8 mouse cellular contexts compared by ENCODE assay signal in genomic region chr14:8214299-8215207, GRCm38 (mm10). TPM values are rescaled to one million over a fixed set of nuclear protein-coding genes. Genes with fewer than 3 reads are reported as not detected.
A peak's percentile ranks its signal among the peaks of the same experiment; 100 is the strongest.
DNase-seq lines count a peak whose midpoint lies in the region; ATAC-seq lines count a peak whose summit lies in the region.

No protein-coding gene starts in this region.

- H3K4me1 ChIP-seq in midbrain, embryonic 16.5 days (ENCODE audit: control insufficient read depth, insufficient read depth, low read length), result peaks cover 27% of the 10 kb centered on the region
- no peaks in the 10 kb centered on the region; the same call in 1 of the 2 replicates for H3K4me1 ChIP-seq in stomach, embryonic 15.5 days

- peak overlapping the region; percentile 77 for H3K4me3 ChIP-seq in midbrain, embryonic 16.5 days (ENCODE audit: low read depth, low read length)
- H3K4me3 ChIP-seq in stomach, embryonic 15.5 days (replicated peaks), result peak overlapping the region; percentile 71

- peak; percentile 61 for DNase-seq in A20 (ENCODE audit: low read depth, low spot score)
- DNase-seq in adrenal gland, adult 8-10 months, result peak; percentile 55
- peak; percentile 41 for DNase-seq in embryo, embryonic 11.5 days (ENCODE audit: low read depth, low spot score)
- DNase-seq in gastrocnemius, postnatal 4 days (ENCODE audit: low spot score in 2 of 2), result peak; percentile 74 to 76
- peak; percentile 17 for DNase-seq in kidney, adult 11 months
- DNase-seq in liver, result peak; percentile 82

- WGBS in midbrain, embryonic 16.5 days, result 2% methylated on average over 47 of the region's 63 CpGs
- WGBS in stomach, embryonic 15.5 days, result 2% methylated on average over 62 of the region's 63 CpGs

- no peaks in the 10 kb centered on the region for H3K27me3 ChIP-seq in midbrain, embryonic 16.5 days (ENCODE audit: control insufficient read depth, insufficient read depth, low read depth, low read length)
- no peaks in the 10 kb centered on the region for H3K27me3 ChIP-seq in stomach, embryonic 15.5 days (replicated peaks)

- H3K4me2 ChIP-seq in midbrain, embryonic 16.5 days (ENCODE audit: low read length), result peak overlapping the region; percentile 76
- peak overlapping the region; percentile 89 for H3K4me2 ChIP-seq in stomach, embryonic 15.5 days

- peak overlapping the region; percentile 81 for H3K9ac ChIP-seq in midbrain, embryonic 16.5 days (ENCODE audit: low read depth, low read length)
- H3K9ac ChIP-seq in stomach, embryonic 15.5 days, result peak overlapping the region; percentile 89

- H3K9me3 ChIP-seq in midbrain, embryonic 16.5 days (replicated peaks; ENCODE audit: control insufficient read depth, low read length, poor library complexity, severe bottlenecking), result no peaks in the 10 kb centered on the region
- H3K9me3 ChIP-seq in stomach, embryonic 15.5 days, result no peaks in the 10 kb centered on the region

- H3K36me3 ChIP-seq in midbrain, embryonic 16.5 days (ENCODE audit: control insufficient read depth, insufficient read depth, low read length), result no peaks in the 10 kb centered on the region
- H3K36me3 ChIP-seq in stomach, embryonic 15.5 days, result no peaks in the 10 kb centered on the region

- peak overlapping the region; percentile 93 for H3K27ac ChIP-seq in midbrain, embryonic 16.5 days (ENCODE audit: low read length)
- H3K27ac ChIP-seq in stomach, embryonic 15.5 days, result peak overlapping the region; percentile 94

- peak; percentile 89 for ATAC-seq in midbrain, embryonic 16.5 days
- ATAC-seq in stomach, embryonic 15.5 days (ENCODE audit: insufficient read depth, low FRiP score, low read depth), result peak; percentile 79

RNA-seq across cellular contexts. Expression of gene Kctd6, which starts 0.6 kb away (rescaled TPM):
- total RNA-seq in adrenal gland, adult 8-10 months (2022), result 10 to 100 TPM; 15.1 to 22.2 (median 18.1) TPM
- total RNA-seq in gastrocnemius, postnatal 4 days (2021), result 10 to 100 TPM in 1 of 2 experiments, 1 to 10 TPM in 1; 7.7 to 11.5 TPM
- polyA plus RNA-seq in midbrain, embryonic 16.5 days (2015; fragmentation: Nextera tagmentation; extraction: Ambion mirVana), result 7.2 and 9.5 TPM in 2 replicates
- polyA plus RNA-seq in stomach, embryonic 15.5 days (2015; fragmentation: Nextera tagmentation; extraction: Ambion mirVana), result 12.9 and 14.2 TPM in 2 replicates

RNA-seq across cellular contexts. Expression of gene Pdhb, which starts 41.7 kb away (rescaled TPM):
- 100 to 1,000 TPM; 184 to 265 (median 230) TPM for total RNA-seq in adrenal gland, adult 8-10 months (2022)
- total RNA-seq in gastrocnemius, postnatal 4 days (2021), result 100 to 1,000 TPM; 273 to 282 TPM
- polyA plus RNA-seq in midbrain, embryonic 16.5 days (2015; fragmentation: Nextera tagmentation; extraction: Ambion mirVana), result 255 and 256 TPM in 2 replicates
- polyA plus RNA-seq in stomach, embryonic 15.5 days (2015; fragmentation: Nextera tagmentation; extraction: Ambion mirVana), result 176 and 189 TPM in 2 replicates

RNA-seq across cellular contexts. Expression of gene Acox2, which starts 44.6 kb away (rescaled TPM):
- total RNA-seq in adrenal gland, adult 8-10 months (2022), result under 1 TPM in 3 of 4 experiments, not detected in 1; 0.21 to 0.46 (median 0.26) TPM
- total RNA-seq in gastrocnemius, postnatal 4 days (2021), result 1 to 10 TPM in 1 of 2 experiments, not detected in 1; 1.0 TPM
- polyA plus RNA-seq in midbrain, embryonic 16.5 days (2015; fragmentation: Nextera tagmentation; extraction: Ambion mirVana), result not detected in 2 replicates
- polyA plus RNA-seq in stomach, embryonic 15.5 days (2015; fragmentation: Nextera tagmentation; extraction: Ambion mirVana), result 2.1 and 3.1 TPM in 2 replicates

Comparison
In these comparisons a context has a peak if more than half of its experiments do, and no peak if none do; other contexts are left out.
1. Peak in every context shown above with its lines: DNase-seq, ATAC-seq, H3K4me3 ChIP-seq and H3K27ac ChIP-seq.
2. DNase-seq: peak in every context shown above with its lines; median percentile 82 in liver; 75 in gastrocnemius, postnatal 4 days; 61 in A20; 55 in adrenal gland, adult 8-10 months; 41 in embryo, embryonic 11.5 days; 17 in kidney, adult 11 months.